Mouse (Mus musculus) liver, embryonic 14.5 days (tissue): Measurements from ENCODE around the gene Rph3a.

ENCODE experiments used
- CTCF ChIP-seq: IDR thresholded peaks from 2 replicates; pipeline ENCODE4 v1.5.1; 2016; ENCODE audit warnings: antibody characterized with exemption, low read depth, control low read depth
- EP300 ChIP-seq: IDR thresholded peaks from 2 replicates; pipeline ENCODE4 v1.6.1; 2016; ENCODE audit warnings: antibody characterized with exemption, low read depth

GRCm38 (mm10) chr5:121058261-121058660 is 48.4 kb upstream of the Rph3a start:
- TF ChIP-seq EP300 (no peak), CTCF (no peak)
